Mouse (Mus musculus) central nervous system, embryonic 11.5 days (tissue): ENCODE measurements around the gene Olfr8. TPM values are rescaled to one million over a fixed set of nuclear protein-coding genes. Genes with fewer than 3 reads are reported as not detected.

Source experiments
- polyA plus RNA-seq: library from polyadenylated mRNA; depleted of rRNA; stranded (reverse); fragments of >200 nt; gene quantifications from 2 replicates; pipeline ENCODE4 v1.2.3, GENCODE M21; 2012; rRNA removed

The Olfr8 gene
- polyA plus RNA-seq = not detected in 2 replicates

GRCm38 (mm10) chr10:78950336-78950735 is at the start of gene Olfr8:
TSS of gene Olfr8 (plus strand) at chr10:78950636.

GRCm38 (mm10) chr10:78912871-78913270 is 37.6 kb upstream of the Olfr8 start, which contains the start of gene Olfr1354:
TSS of gene Olfr1354 (plus strand) at chr10:78913171.

GRCm38 (mm10) chr10:78963009-78963408 is 12.6 kb downstream of the Olfr8 start, which contains the start of gene Olfr1353:
TSS of gene Olfr1353 (plus strand) at chr10:78963309.

GRCm38 (mm10) chr10:78980750-78981149 is 30.3 kb downstream of the Olfr8 start, which contains the start of gene Olfr1352:
TSS of gene Olfr1352 (plus strand) at chr10:78981050.

Other genes starting within 250 kb of the Olfr8 start
- gene Casp14, start 232.3 kb upstream of the Olfr8 start, polyA plus RNA-seq = 0.04 TPM in 1 of 2 replicates, not detected in the other
- 0.06 TPM in 1 of 2 replicates, not detected in the other for gene Ccdc105, start 197.6 kb upstream of the Olfr8 start, polyA plus RNA-seq
- 1.4 and 2.5 TPM in 2 replicates for gene Slc1a6, start 170.1 kb upstream of the Olfr8 start, polyA plus RNA-seq
- gene Olfr1356, start 98.5 kb upstream of the Olfr8 start, polyA plus RNA-seq = not detected in 2 replicates
- gene Olfr1355, start 75.1 kb upstream of the Olfr8 start, polyA plus RNA-seq = not detected in 2 replicates
- not detected in 2 replicates for gene Olfr1354, start 37.5 kb upstream of the Olfr8 start, polyA plus RNA-seq
- gene Olfr1353, start 12.7 kb downstream of the Olfr8 start, polyA plus RNA-seq = not detected in 2 replicates
- gene Olfr1352, start 30.4 kb downstream of the Olfr8 start, polyA plus RNA-seq = not detected in 2 replicates
- not detected in 2 replicates for gene Olfr1351, start 61.8 kb downstream of the Olfr8 start, polyA plus RNA-seq
- not detected in 2 replicates for gene Olfr57, start 78.1 kb downstream of the Olfr8 start, polyA plus RNA-seq
- 16.6 and 26.1 TPM in 2 replicates for gene 2610008E11Rik, start 147.0 kb downstream of the Olfr8 start, polyA plus RNA-seq
- gene Vmn2r80, start 198.1 kb downstream of the Olfr8 start, polyA plus RNA-seq = not detected in 2 replicates